ENCODE assay signal across 8 mouse cellular contexts in genomic region chr3:88677399-88677798, GRCm38 (mm10). TPM values are rescaled to one million over a fixed set of nuclear protein-coding genes. Genes with fewer than 3 reads are reported as not detected.
DNase-seq lines count a peak whose midpoint lies in the region; ATAC-seq and TF ChIP-seq lines count a peak whose summit lies in the region.

No protein-coding gene starts in this region.

- TF ChIP-seq EP300 in ES-Bruce4 (IDR thresholded peaks at IDR 0.05; ENCODE audit: insufficient read depth, low read depth, low read length), result no peak

- ATAC-seq in embryonic facial prominence, embryonic 14.5 days (ENCODE audit: low read depth), result peak; percentile 60; the same call in 1 of the 2 replicates
- ATAC-seq in heart, embryonic 13.5 days (ENCODE audit: extremely low read depth, insufficient number of reproducible peaks, low FRiP score, low TSS enrichment), result no peak
- peak; percentile 81 for ATAC-seq in kidney, embryonic 16.5 days (ENCODE audit: low FRiP score, low TSS enrichment)
- ATAC-seq in neural tube, embryonic 15.5 days (ENCODE audit: low FRiP score), result peak; percentile 50; the same call in 1 of the 2 replicates

- DNase-seq in embryonic facial prominence, embryonic 14.5 days (ENCODE audit: low spot score), result peak; percentile 92
- peak; percentile 50 for DNase-seq in lung, adult 2 months
- peak; percentile 59 for DNase-seq in thymus, postnatal 25 days

- no peaks in the 10 kb centered on the region for H3K27me3 ChIP-seq in ES-Bruce4 (ENCODE audit: control insufficient read depth, insufficient read depth, low read length, poor library complexity, severe bottlenecking)
- no peaks in the 10 kb centered on the region for H3K27me3 ChIP-seq in embryonic facial prominence, embryonic 14.5 days (replicated peaks; ENCODE audit: control insufficient read depth, insufficient read depth, low read length)
- H3K27me3 ChIP-seq in heart, embryonic 13.5 days (replicated peaks), result no peaks in the 10 kb centered on the region
- H3K27me3 ChIP-seq in kidney, embryonic 16.5 days (ENCODE audit: insufficient read depth, low read length), result no peaks in the 10 kb centered on the region
- no peaks in the 10 kb centered on the region for H3K27me3 ChIP-seq in neural tube, embryonic 15.5 days (replicated peaks)

- H3K36me3 ChIP-seq in ES-Bruce4 (ENCODE audit: control insufficient read depth, insufficient read depth, low read length, poor library complexity, severe bottlenecking), result no peaks in the 10 kb centered on the region
- no peaks in the 10 kb centered on the region for H3K36me3 ChIP-seq in embryonic facial prominence, embryonic 14.5 days (ENCODE audit: control insufficient read depth, insufficient read depth, low read length)
- H3K36me3 ChIP-seq in heart, embryonic 13.5 days, result no peaks in the 10 kb centered on the region
- no peaks in the 10 kb centered on the region for H3K36me3 ChIP-seq in kidney, embryonic 16.5 days (ENCODE audit: insufficient read depth, low read length)
- no peaks in the 10 kb centered on the region for H3K36me3 ChIP-seq in neural tube, embryonic 15.5 days

- 8% methylated on average over 11 of the region's 11 CpGs for WGBS in bone marrow, adult 2 months
- 11% methylated on average over 11 of the region's 11 CpGs for WGBS in embryonic facial prominence, embryonic 14.5 days
- WGBS in heart, embryonic 13.5 days, result 12% methylated on average over 11 of the region's 11 CpGs
- 8% methylated on average over 11 of the region's 11 CpGs for WGBS in kidney, embryonic 16.5 days
- WGBS in lung, adult 2 months, result 5% methylated on average over 11 of the region's 11 CpGs
- WGBS in neural tube, embryonic 15.5 days, result 11% methylated on average over 11 of the region's 11 CpGs

- H3K27ac ChIP-seq in ES-Bruce4 (ENCODE audit: insufficient read depth, low read length), result no peak overlapping the region
- H3K27ac ChIP-seq in bone marrow, adult 2 months (ENCODE audit: control insufficient read depth, insufficient read depth, low read depth, low read length, poor library complexity), result no peak overlapping the region
- no peak overlapping the region for H3K27ac ChIP-seq in embryonic facial prominence, embryonic 14.5 days (replicated peaks; ENCODE audit: low read depth, low read length)
- no peak overlapping the region for H3K27ac ChIP-seq in heart, embryonic 13.5 days (replicated peaks)
- no peak overlapping the region for H3K27ac ChIP-seq in kidney, embryonic 16.5 days (ENCODE audit: low read length)
- no peak overlapping the region for H3K27ac ChIP-seq in neural tube, embryonic 15.5 days (replicated peaks)

- H3K9me3 ChIP-seq in ES-Bruce4 (replicated peaks; ENCODE audit: control insufficient read depth, insufficient read depth, low read length, poor library complexity, severe bottlenecking), result peaks cover 16% of the 10 kb centered on the region
- no peaks in the 10 kb centered on the region for H3K9me3 ChIP-seq in embryonic facial prominence, embryonic 14.5 days (ENCODE audit: control insufficient read depth, low read length)
- no peaks in the 10 kb centered on the region for H3K9me3 ChIP-seq in heart, embryonic 13.5 days
- H3K9me3 ChIP-seq in kidney, embryonic 16.5 days (ENCODE audit: low read length), result no peaks in the 10 kb centered on the region
- H3K9me3 ChIP-seq in neural tube, embryonic 15.5 days (replicated peaks), result no peaks in the 10 kb centered on the region

- no peak for TF ChIP-seq POLR2A in ES-Bruce4 (IDR thresholded peaks at IDR 0.05; ENCODE audit: insufficient read depth, low read length)
- TF ChIP-seq POLR2A in bone marrow, adult 2 months (IDR thresholded peaks at IDR 0.05; ENCODE audit: borderline replicate concordance, control insufficient read depth, low read depth, low read length), result no peak
- TF ChIP-seq POLR2A in lung, adult 2 months (IDR thresholded peaks at IDR 0.05; ENCODE audit: borderline replicate concordance, extremely low read depth, low read depth, low read length), result no peak

- peak overlapping the region; percentile 55 for H3K9ac ChIP-seq in ES-Bruce4 (ENCODE audit: low read depth, poor library complexity, severe bottlenecking)
- H3K9ac ChIP-seq in embryonic facial prominence, embryonic 14.5 days (ENCODE audit: low read depth, low read length), result peak overlapping the region; percentile 48
- H3K9ac ChIP-seq in heart, embryonic 13.5 days, result peak overlapping the region; percentile 78
- H3K9ac ChIP-seq in kidney, embryonic 16.5 days (replicated peaks; ENCODE audit: low read length), result peak overlapping the region; percentile 70
- H3K9ac ChIP-seq in neural tube, embryonic 15.5 days (replicated peaks), result peak overlapping the region; percentile 47

- no peaks in the 10 kb centered on the region for H3K4me1 ChIP-seq in ES-Bruce4 (ENCODE audit: control insufficient read depth, insufficient read depth, low read length)
- H3K4me1 ChIP-seq in bone marrow, adult 2 months (ENCODE audit: control insufficient read depth, insufficient read depth, low read length), result no peaks in the 10 kb centered on the region
- H3K4me1 ChIP-seq in embryonic facial prominence, embryonic 14.5 days (ENCODE audit: control insufficient read depth, insufficient read depth, low read length), result no peaks in the 10 kb centered on the region
- peaks cover 3% of the 10 kb centered on the region; the same call in 1 of the 2 replicates for H3K4me1 ChIP-seq in heart, embryonic 13.5 days
- H3K4me1 ChIP-seq in kidney, embryonic 16.5 days (ENCODE audit: insufficient read depth, low read length), result 0 out of 2 replicates have a peak, but pooled peaks cover 3% of the 10 kb centered on the region
- no peaks in the 10 kb centered on the region for H3K4me1 ChIP-seq in lung, adult 2 months (ENCODE audit: control insufficient read depth, insufficient read depth, low read length)
- peaks cover 4% of the 10 kb centered on the region for H3K4me1 ChIP-seq in neural tube, embryonic 15.5 days

- peak; percentile 49 for TF ChIP-seq CTCF in ES-Bruce4 (IDR thresholded peaks at IDR 0.05; ENCODE audit: low read depth, low read length)
- peak; percentile 63 for TF ChIP-seq CTCF in bone marrow, adult 2 months (IDR thresholded peaks at IDR 0.05; ENCODE audit: control insufficient read depth, insufficient read depth, low read length)
- TF ChIP-seq CTCF in lung, adult 2 months (IDR thresholded peaks at IDR 0.05; ENCODE audit: insufficient read depth, low read length), result peak; percentile 67

- H3K4me2 ChIP-seq in embryonic facial prominence, embryonic 14.5 days (ENCODE audit: low read depth, low read length), result peak overlapping the region; percentile 58
- peak overlapping the region; percentile 77 for H3K4me2 ChIP-seq in heart, embryonic 13.5 days
- H3K4me2 ChIP-seq in kidney, embryonic 16.5 days (replicated peaks; ENCODE audit: low read depth, low read length), result peak overlapping the region; percentile 72
- H3K4me2 ChIP-seq in neural tube, embryonic 15.5 days, result peak overlapping the region; percentile 70

- H3K4me3 ChIP-seq in ES-Bruce4 (ENCODE audit: low read depth, low read length), result peak overlapping the region; percentile 45; the same call in 1 of the 2 replicates
- H3K4me3 ChIP-seq in bone marrow, adult 2 months (replicated peaks; ENCODE audit: control insufficient read depth, low read depth, low read length), result no peak overlapping the region
- peak overlapping the region; percentile 24 for H3K4me3 ChIP-seq in embryonic facial prominence, embryonic 14.5 days (ENCODE audit: low read depth, low read length)
- peak overlapping the region; percentile 48 for H3K4me3 ChIP-seq in heart, embryonic 13.5 days
- H3K4me3 ChIP-seq in kidney, embryonic 16.5 days (ENCODE audit: low read length), result peak overlapping the region; percentile 45
- H3K4me3 ChIP-seq in lung, adult 2 months (replicated peaks; ENCODE audit: extremely low read depth, low read depth, low read length), result no peak overlapping the region
- H3K4me3 ChIP-seq in neural tube, embryonic 15.5 days (replicated peaks), result peak overlapping the region; percentile 33

RNA-seq across cellular contexts. Expression of gene Khdc4, which starts 8.2 kb away (rescaled TPM):
- 72.7 and 78.1 TPM in 2 replicates for polyA plus RNA-seq in ES-Bruce4 (2011; ENCODE audit: insufficient read depth, insufficient read length, low read depth, missing spikeins)
- polyA plus RNA-seq in bone marrow, adult 2 months (2011; ENCODE audit: insufficient read depth, insufficient read length, low replicate concordance, missing spikeins), result 23.2 and 37.6 TPM in 2 replicates
- 66.4 and 70.3 TPM in 2 replicates for polyA plus RNA-seq in embryonic facial prominence, embryonic 14.5 days (2014; fragmentation: Nextera tagmentation; extraction: Ambion mirVana)
- polyA plus RNA-seq in heart, embryonic 13.5 days (2015; fragmentation: Nextera tagmentation; extraction: Ambion mirVana), result 54.8 and 61.4 TPM in 2 replicates
- 92.2 and 97.3 TPM in 2 replicates for polyA plus RNA-seq in kidney, embryonic 16.5 days (2015; fragmentation: Nextera tagmentation; extraction: Ambion mirVana)
- 46.7 and 51.4 TPM in 2 replicates for polyA plus RNA-seq in lung, adult 2 months (2012; rRNA removed)
- 85.9 and 87.4 TPM in 2 replicates for polyA plus RNA-seq in neural tube, embryonic 15.5 days (2015; fragmentation: Nextera tagmentation; extraction: Ambion mirVana)

RNA-seq across cellular contexts. Expression of gene Rxfp4, which starts 24.5 kb away (rescaled TPM):
- not detected in 2 replicates for polyA plus RNA-seq in ES-Bruce4 (2011; ENCODE audit: insufficient read depth, insufficient read length, low read depth, missing spikeins)
- not detected in 2 replicates for polyA plus RNA-seq in bone marrow, adult 2 months (2011; ENCODE audit: insufficient read depth, insufficient read length, low replicate concordance, missing spikeins)
- polyA plus RNA-seq in embryonic facial prominence, embryonic 14.5 days (2014; fragmentation: Nextera tagmentation; extraction: Ambion mirVana), result 0.18 TPM in 1 of 2 replicates, not detected in the other
- not detected in 2 replicates for polyA plus RNA-seq in heart, embryonic 13.5 days (2015; fragmentation: Nextera tagmentation; extraction: Ambion mirVana)
- polyA plus RNA-seq in kidney, embryonic 16.5 days (2015; fragmentation: Nextera tagmentation; extraction: Ambion mirVana), result not detected in 2 replicates
- polyA plus RNA-seq in lung, adult 2 months (2012; rRNA removed), result 0.41 and 0.76 TPM in 2 replicates
- polyA plus RNA-seq in neural tube, embryonic 15.5 days (2015; fragmentation: Nextera tagmentation; extraction: Ambion mirVana), result not detected in 2 replicates

RNA-seq across cellular contexts. Expression of gene Rit1, which starts 39.2 kb away (rescaled TPM):
- polyA plus RNA-seq in ES-Bruce4 (2011; ENCODE audit: insufficient read depth, insufficient read length, low read depth, missing spikeins), result 10.1 and 10.4 TPM in 2 replicates
- 43.6 and 61.7 TPM in 2 replicates for polyA plus RNA-seq in bone marrow, adult 2 months (2011; ENCODE audit: insufficient read depth, insufficient read length, low replicate concordance, missing spikeins)
- polyA plus RNA-seq in embryonic facial prominence, embryonic 14.5 days (2014; fragmentation: Nextera tagmentation; extraction: Ambion mirVana), result 60.9 and 62.9 TPM in 2 replicates
- 51.7 and 56.8 TPM in 2 replicates for polyA plus RNA-seq in heart, embryonic 13.5 days (2015; fragmentation: Nextera tagmentation; extraction: Ambion mirVana)
- 59.5 and 59.6 TPM in 2 replicates for polyA plus RNA-seq in kidney, embryonic 16.5 days (2015; fragmentation: Nextera tagmentation; extraction: Ambion mirVana)
- polyA plus RNA-seq in lung, adult 2 months (2012; rRNA removed), result 49.0 and 71.7 TPM in 2 replicates
- 58.7 and 67.5 TPM in 2 replicates for polyA plus RNA-seq in neural tube, embryonic 15.5 days (2015; fragmentation: Nextera tagmentation; extraction: Ambion mirVana)

Comparison
In these comparisons a context has a peak if more than half of its experiments do, and no peak if none do; other contexts are left out.
1. H3K4me3 ChIP-seq: peak in ES-Bruce4 (single experiment), embryonic facial prominence, embryonic 14.5 days (single experiment), heart, embryonic 13.5 days (single experiment), kidney, embryonic 16.5 days (single experiment) and neural tube, embryonic 15.5 days (single experiment); none in bone marrow, adult 2 months (single experiment) and lung, adult 2 months (single experiment).
2. Peak in every context shown above with its lines, with median percentiles within 50 percentile points of each other: H3K9ac ChIP-seq, CTCF ChIP-seq, DNase-seq and H3K4me2 ChIP-seq.